Mouse (Mus musculus) liver, embryonic 16.5 days (tissue): ENCODE measurements around the gene Dera. TPM values are rescaled to one million over a fixed set of nuclear protein-coding genes. Genes with fewer than 3 reads are reported as not detected.

Experiments used
- ATAC-seq: fragments of 200-750 bp; cut with Nextera tagmentation; 2 replicates; pipeline ENCODE4 v1.8.0; 2017; ENCODE audit warnings: low read depth, mild to moderate bottlenecking, moderate number of reproducible peaks, moderate library complexity
- H3K27ac ChIP-seq: fragments of 300-500 bp; sonication (generic); 2 replicates; pipeline ENCODE4 v1.5.1; 2014; ENCODE audit warnings: mild to moderate bottlenecking, low read length
- H3K27me3 ChIP-seq: fragments of 300-500 bp; sonication (generic); 2 replicates; pipeline ENCODE4 v1.6.1; 2014; ENCODE audit warnings: low read depth, low read length, mixed read lengths; ENCODE audit not compliant: control insufficient read depth, insufficient read depth
- H3K36me3 ChIP-seq: fragments of 300-500 bp; sonication (generic); 2 replicates; pipeline ENCODE4 v1.6.1; 2014; ENCODE audit warnings: mild to moderate bottlenecking; ENCODE audit not compliant: control insufficient read depth, insufficient read depth
- H3K4me1 ChIP-seq: fragments of 300-500 bp; sonication (generic); 2 replicates; pipeline ENCODE4 v1.6.1; 2014; ENCODE audit warnings: low read depth, low read length, mixed read lengths; ENCODE audit not compliant: control insufficient read depth
- H3K4me2 ChIP-seq: fragments of 300-500 bp; sonication (generic); 2 replicates; pipeline ENCODE4 v1.6.1; 2014; ENCODE audit warnings: low read depth, low read length, mixed read lengths
- H3K4me3 ChIP-seq: fragments of 300-500 bp; sonication (generic); 2 replicates; pipeline ENCODE4 v1.5.1; 2014; ENCODE audit warnings: low read depth, mild to moderate bottlenecking, low read length
- H3K9ac ChIP-seq: fragments of 300-500 bp; sonication (generic); 2 replicates; pipeline ENCODE4 v1.6.1; 2014; ENCODE audit warnings: low read depth, low read length
- H3K9me3 ChIP-seq: fragments of 300-500 bp; sonication (generic); replicated peaks from 2 replicates; pipeline ENCODE4 v1.6.1; 2016; ENCODE audit warnings: low read length; ENCODE audit not compliant: control insufficient read depth
- WGBS: fragments of 180-500 bp; shearing (Covaris S2); extraction: QIAGEN DNeasy Blood & Tissue Kit; methylation state at CpG from one replicate; pipeline ENCODE4 v1.1.7; 2014; ENCODE audit not compliant: insufficient replicate concordance; 5-methylcytosine and 5-hydroxymethylcytosine counted together
- polyA plus RNA-seq: library from polyadenylated mRNA; unstranded; fragments of >200 nt; fragmentation: Nextera tagmentation; extraction: Ambion mirVana; gene quantifications from 2 replicates; pipeline ENCODE4 v1.2.1, GENCODE M21; 2015

Gene Dera
- polyA plus RNA-seq, 1 experiment from 2014 or later, result 38.9 TPM

GRCm38 (mm10) chr6:137796596-137797567, 42.5 kb downstream of the Dera start:
- H3K9me3 ChIP-seq, result no peaks in the 10 kb centered on the region
- no peaks in the 10 kb centered on the region for H3K27me3 ChIP-seq
- H3K4me2 ChIP-seq, result no peak overlapping the region
- H3K36me3 ChIP-seq, result peaks cover 6% of the 10 kb centered on the region
- ATAC-seq, result no peak
- WGBS, result 68% methylated on average over 29 of the region's 29 CpGs
- H3K27ac ChIP-seq, result no peak overlapping the region
- no peak overlapping the region for H3K4me3 ChIP-seq
- H3K4me1 ChIP-seq, result no peaks in the 10 kb centered on the region
- H3K9ac ChIP-seq, result no peak overlapping the region

- ATAC-seq, result no peak
- Histone ChIP-seq H3K9me3 (no peaks in the 10 kb centered on the region), H3K4me2 (no peak overlapping the region), H3K9ac (no peak overlapping the region), H3K27ac (no peak overlapping the region), H3K36me3 (peaks cover 6% of the 10 kb centered on the region), H3K4me1 (no peaks in the 10 kb centered on the region), H3K27me3 (no peaks in the 10 kb centered on the region), H3K4me3 (no peak overlapping the region)
- 74% methylated on average over 9 of the region's 9 CpGs for WGBS
Measured at GRCm38 (mm10) chr6:137799253-137799652, 44.9 kb downstream of the Dera start.

GRCm38 (mm10) chr6:137803456-137804005, 49.2 kb downstream of the Dera start:
- 72% methylated on average over 12 of the region's 12 CpGs for WGBS

GRCm38 (mm10) chr6:137804121-137804520, 49.8 kb downstream of the Dera start:
- no peaks in the 10 kb centered on the region for H3K4me1 ChIP-seq
- H3K9me3 ChIP-seq, result no peaks in the 10 kb centered on the region
- 77% methylated on average over 7 of the region's 7 CpGs for WGBS
- no peaks in the 10 kb centered on the region for H3K27me3 ChIP-seq
- H3K9ac ChIP-seq, result no peak overlapping the region
- H3K27ac ChIP-seq, result no peak overlapping the region
- H3K4me3 ChIP-seq, result no peak overlapping the region
- ATAC-seq, result no peak
- peaks cover 6% of the 10 kb centered on the region for H3K36me3 ChIP-seq
- no peak overlapping the region for H3K4me2 ChIP-seq

More at GRCm38 (mm10) chr6:137803456-137804005, 49.2 kb downstream of the Dera start:
- Histone ChIP-seq H3K4me2 (no peak overlapping the region), H3K36me3 (peaks cover 6% of the 10 kb centered on the region), H3K27ac (no peak overlapping the region), H3K4me1 (no peaks in the 10 kb centered on the region), H3K27me3 (no peaks in the 10 kb centered on the region), H3K9ac (no peak overlapping the region), H3K4me3 (no peak overlapping the region), H3K9me3 (no peaks in the 10 kb centered on the region)
- no peak for ATAC-seq

- H3K27me3 ChIP-seq, result no peaks in the 10 kb centered on the region
- H3K9me3 ChIP-seq, result no peaks in the 10 kb centered on the region
- H3K4me2 ChIP-seq, result no peak overlapping the region
- H3K36me3 ChIP-seq, result peaks cover 6% of the 10 kb centered on the region
- ATAC-seq, result 0 out of 2 replicates have a peak, but pooled peaks have one; percentile 24
- H3K4me1 ChIP-seq, result no peaks in the 10 kb centered on the region
- no peak overlapping the region for H3K27ac ChIP-seq
- no peak overlapping the region for H3K9ac ChIP-seq
- 76% methylated on average over 9 of the region's 9 CpGs for WGBS
- no peak overlapping the region for H3K4me3 ChIP-seq
Measured at GRCm38 (mm10) chr6:137804606-137805005, 50.3 kb downstream of the Dera start.

- no peak for ATAC-seq
- no peak overlapping the region for H3K27ac ChIP-seq
- H3K4me1 ChIP-seq, result no peaks in the 10 kb centered on the region
- H3K9ac ChIP-seq, result no peak overlapping the region
- 79% methylated on average over 3 of the region's 3 CpGs for WGBS
- H3K9me3 ChIP-seq, result no peaks in the 10 kb centered on the region
- H3K4me3 ChIP-seq, result no peak overlapping the region
- no peaks in the 10 kb centered on the region for H3K27me3 ChIP-seq
- no peaks in the 10 kb centered on the region for H3K36me3 ChIP-seq
- no peak overlapping the region for H3K4me2 ChIP-seq
Measured at GRCm38 (mm10) chr6:137806342-137806741, 52.0 kb downstream of the Dera start.

- no peak for ATAC-seq
- H3K4me3 ChIP-seq, result no peak overlapping the region
- H3K36me3 ChIP-seq, result no peaks in the 10 kb centered on the region
- H3K27me3 ChIP-seq, result no peaks in the 10 kb centered on the region
- no peak overlapping the region for H3K9ac ChIP-seq
- H3K4me1 ChIP-seq, result no peaks in the 10 kb centered on the region
- no peak overlapping the region for H3K27ac ChIP-seq
- H3K4me2 ChIP-seq, result no peak overlapping the region
- WGBS, result 78% methylated on average over 8 of the region's 8 CpGs
- H3K9me3 ChIP-seq, result no peaks in the 10 kb centered on the region
Measured at GRCm38 (mm10) chr6:137806806-137807205, 52.5 kb downstream of the Dera start.

- H3K36me3 ChIP-seq, result no peaks in the 10 kb centered on the region
- no peak overlapping the region for H3K27ac ChIP-seq
- H3K4me3 ChIP-seq, result no peak overlapping the region
- 83% methylated on average over 6 of the region's 6 CpGs for WGBS
- H3K27me3 ChIP-seq, result no peaks in the 10 kb centered on the region
- no peaks in the 10 kb centered on the region for H3K9me3 ChIP-seq
- no peak for ATAC-seq
- H3K4me1 ChIP-seq, result no peaks in the 10 kb centered on the region
- H3K9ac ChIP-seq, result no peak overlapping the region
- H3K4me2 ChIP-seq, result no peak overlapping the region
Measured at GRCm38 (mm10) chr6:137807296-137807695, 53.0 kb downstream of the Dera start.

- Histone ChIP-seq H3K9ac (no peak overlapping the region), H3K4me1 (no peaks in the 10 kb centered on the region), H3K4me3 (no peak overlapping the region), H3K9me3 (no peaks in the 10 kb centered on the region), H3K4me2 (no peak overlapping the region), H3K27ac (no peak overlapping the region), H3K27me3 (no peaks in the 10 kb centered on the region), H3K36me3 (no peaks in the 10 kb centered on the region)
- ATAC-seq, result no peak
- WGBS, result 67% methylated on average over 6 of the region's 6 CpGs
Measured at GRCm38 (mm10) chr6:137808706-137809105, 54.4 kb downstream of the Dera start.
